Comparison of ENCODE assay signal across 9 mouse cellular contexts in genomic region chr11:67657685-67658382, GRCm38 (mm10). TPM values are rescaled to one million over a fixed set of nuclear protein-coding genes. Genes with fewer than 3 reads are reported as not detected.
DNase-seq lines count a peak whose midpoint lies in the region; ATAC-seq and TF ChIP-seq lines count a peak whose summit lies in the region.
"Had no signal": no experiment of that assay in that cellular context is flagged by ENCODE, and none has a peak within 500 bp of the region (broad histone marks: within the 10 kb centered on the region; RNA-seq: fewer than 3 reads in every experiment).

No protein-coding gene starts in this region.

- peak; percentile 50 for DNase-seq in CD4-positive, CD25-positive, alpha-beta regulatory T cell, adult 2 months (ENCODE audit: low read depth, low spot score)
- DNase-seq in midbrain, embryonic 10.5 days (ENCODE audit: low spot score): peak; percentile 54
- peak; percentile 28 to 50 for DNase-seq in kidney, postnatal 36 days
- DNase-seq in neural tube, embryonic 11.5 days (ENCODE audit: low spot score): peak; percentile 53

- peak; percentile 27; the same call in 1 of the 2 replicates for TF ChIP-seq CTCF in embryonic fibroblast, embryonic 13.5 days (IDR thresholded peaks at IDR 0.05; ENCODE audit: borderline replicate concordance, insufficient read depth, low read length)

- H3K9ac ChIP-seq in midbrain, embryonic 15.5 days: no peak overlapping the region
- no peak overlapping the region for H3K9ac ChIP-seq in neural tube, embryonic 11.5 days (ENCODE audit: low read length)
- H3K9ac ChIP-seq: stomach, embryonic 15.5 days had no signal

- H3K27me3 ChIP-seq in midbrain, embryonic 10.5 days (ENCODE audit: low read depth, poor library complexity, severe bottlenecking): no peaks in the 10 kb centered on the region
- H3K27me3 ChIP-seq in midbrain, embryonic 15.5 days (replicated peaks): no peaks in the 10 kb centered on the region
- no peaks in the 10 kb centered on the region for H3K27me3 ChIP-seq in neural tube, embryonic 11.5 days (ENCODE audit: control insufficient read depth, insufficient read depth, low read length)
- H3K27me3 ChIP-seq: stomach, embryonic 15.5 days had no signal

- no peaks in the 10 kb centered on the region for H3K36me3 ChIP-seq in midbrain, embryonic 10.5 days
- H3K36me3 ChIP-seq in midbrain, embryonic 15.5 days (replicated peaks): no peaks in the 10 kb centered on the region
- no peaks in the 10 kb centered on the region for H3K36me3 ChIP-seq in neural tube, embryonic 11.5 days (ENCODE audit: control insufficient read depth, insufficient read depth, low read length)
- H3K36me3 ChIP-seq: stomach, embryonic 15.5 days had no signal

- no peak overlapping the region for H3K4me3 ChIP-seq in midbrain, embryonic 10.5 days
- H3K4me3 ChIP-seq in midbrain, embryonic 15.5 days: no peak overlapping the region
- no peak overlapping the region for H3K4me3 ChIP-seq in embryonic fibroblast, embryonic 13.5 days (ENCODE audit: insufficient read depth, low read length)
- no peak overlapping the region for H3K4me3 ChIP-seq in neural tube, embryonic 11.5 days (ENCODE audit: low read depth, low read length)
- H3K4me3 ChIP-seq: stomach, embryonic 15.5 days had no signal

- no peak for ATAC-seq in CD4-positive, CD25-positive, alpha-beta regulatory T cell, adult 4 months
- no peak for ATAC-seq in midbrain, embryonic 15.5 days (replicated peaks)
- ATAC-seq in neural tube, embryonic 11.5 days (ENCODE audit: insufficient read depth, low FRiP score, low TSS enrichment): no peak; the same call in 1 of the 2 replicates
- no peak for ATAC-seq in inflammation-experienced regulatory T-cells, adult 6 months

- H3K4me1 ChIP-seq in midbrain, embryonic 10.5 days: peaks cover 10% of the 10 kb centered on the region
- H3K4me1 ChIP-seq in midbrain, embryonic 15.5 days: peaks cover 14% of the 10 kb centered on the region
- no peaks in the 10 kb centered on the region; the same call in 1 of the 2 replicates for H3K4me1 ChIP-seq in embryonic fibroblast, embryonic 13.5 days (ENCODE audit: control insufficient read depth, insufficient read depth, low read length)
- peaks cover 4% of the 10 kb centered on the region; the same call in 1 of the 2 replicates for H3K4me1 ChIP-seq in neural tube, embryonic 11.5 days (ENCODE audit: control insufficient read depth, insufficient read depth, low read length)

- 51% methylated on average over 11 of the region's 11 CpGs for WGBS in midbrain, embryonic 10.5 days
- 50% methylated on average over 11 of the region's 11 CpGs for WGBS in midbrain, embryonic 15.5 days
- WGBS in neural tube, embryonic 11.5 days: 48% methylated on average over 11 of the region's 11 CpGs

- no peak overlapping the region for H3K4me2 ChIP-seq in midbrain, embryonic 15.5 days
- no peak overlapping the region for H3K4me2 ChIP-seq in neural tube, embryonic 11.5 days (ENCODE audit: low read depth)
- H3K4me2 ChIP-seq: stomach, embryonic 15.5 days had no signal

- H3K9me3 ChIP-seq in midbrain, embryonic 10.5 days (replicated peaks): no peaks in the 10 kb centered on the region
- H3K9me3 ChIP-seq in midbrain, embryonic 15.5 days: no peaks in the 10 kb centered on the region
- no peaks in the 10 kb centered on the region for H3K9me3 ChIP-seq in neural tube, embryonic 11.5 days (ENCODE audit: control insufficient read depth, low read length)
- H3K9me3 ChIP-seq: stomach, embryonic 15.5 days had no signal

- no peak overlapping the region for H3K27ac ChIP-seq in midbrain, embryonic 10.5 days (replicated peaks)
- no peak overlapping the region for H3K27ac ChIP-seq in midbrain, embryonic 15.5 days
- no peak overlapping the region for H3K27ac ChIP-seq in embryonic fibroblast, embryonic 13.5 days (ENCODE audit: insufficient read depth, low read length)
- no peak overlapping the region for H3K27ac ChIP-seq in neural tube, embryonic 11.5 days (ENCODE audit: low read depth, low read length)
- H3K27ac ChIP-seq: stomach, embryonic 15.5 days had no signal

- TF ChIP-seq POLR2A in embryonic fibroblast, embryonic 13.5 days (IDR thresholded peaks at IDR 0.05; ENCODE audit: low read depth, low read length): no peak

RNA-seq across cellular contexts. Expression of gene Rcvrn, which starts 37.3 kb away (rescaled TPM):
- polyA plus RNA-seq in CD4-positive, CD25-positive, alpha-beta regulatory T cell, adult 4 months (2017; shearing (Covaris generic)): not detected
- polyA plus RNA-seq in midbrain, embryonic 10.5 days (2016; fragmentation: Nextera tagmentation; extraction: Ambion mirVana): not detected in 2 replicates
- polyA plus RNA-seq in midbrain, embryonic 15.5 days (2015; fragmentation: Nextera tagmentation; extraction: Ambion mirVana): not detected in 2 replicates
- not detected in 2 replicates for polyA plus RNA-seq in embryonic fibroblast, embryonic 13.5 days (2011; ENCODE audit: insufficient read length, low read depth, missing spikeins)
- not detected in 2 replicates for polyA plus RNA-seq in neural tube, embryonic 11.5 days (2014; fragmentation: Nextera tagmentation; extraction: Ambion mirVana)
- not detected for polyA plus RNA-seq in inflammation-experienced regulatory T-cells, adult 6 months (2017; shearing (Covaris generic))
- polyA plus RNA-seq: stomach, embryonic 15.5 days had no signal
